Mouse (Mus musculus): ENCODE data around the gene Hemgn. TPM values are rescaled to one million over a fixed set of nuclear protein-coding genes. Genes with fewer than 3 reads are reported as not detected.
A peak's percentile ranks its signal among the peaks of the same experiment; 100 is the strongest.

Hemgn gene
- under 1 TPM; 0.15 TPM for total RNA-seq (2021)
- long read RNA-seq, experiment 1, partial matches to known transcripts: 0 of 1 reads
- long read RNA-seq, experiment 1, other reads (novel, unspliced or antisense): 1 of 1 reads
- long read RNA-seq, experiment 2, partial matches to known transcripts: 0 of 1 reads
- long read RNA-seq, experiment 2, other reads (novel, unspliced or antisense): 1 of 1 reads

DNA sequence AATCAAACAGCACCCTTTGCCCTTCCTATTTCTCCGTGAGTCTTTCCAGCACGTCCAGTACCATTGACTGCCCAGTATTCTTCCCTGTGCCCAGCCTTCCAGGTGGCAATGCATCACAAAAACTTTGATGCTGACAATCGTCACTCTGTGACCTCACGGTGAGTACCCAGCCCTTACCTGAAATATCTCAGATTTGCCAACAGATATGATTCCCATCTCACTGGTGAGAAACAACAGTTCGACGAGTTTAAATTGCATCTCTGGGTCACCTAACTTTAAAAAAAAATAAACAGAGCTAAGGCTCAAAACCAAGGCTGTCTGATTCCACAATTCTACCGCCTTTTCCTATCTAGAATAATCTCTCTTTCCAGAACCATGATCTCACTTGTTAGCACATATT lies at the start of gene Hemgn:
Hemgn (minus strand) TSS at position 101 of the 400 bp plus-strand sequence.
- DNase-seq: no peak

DNA sequence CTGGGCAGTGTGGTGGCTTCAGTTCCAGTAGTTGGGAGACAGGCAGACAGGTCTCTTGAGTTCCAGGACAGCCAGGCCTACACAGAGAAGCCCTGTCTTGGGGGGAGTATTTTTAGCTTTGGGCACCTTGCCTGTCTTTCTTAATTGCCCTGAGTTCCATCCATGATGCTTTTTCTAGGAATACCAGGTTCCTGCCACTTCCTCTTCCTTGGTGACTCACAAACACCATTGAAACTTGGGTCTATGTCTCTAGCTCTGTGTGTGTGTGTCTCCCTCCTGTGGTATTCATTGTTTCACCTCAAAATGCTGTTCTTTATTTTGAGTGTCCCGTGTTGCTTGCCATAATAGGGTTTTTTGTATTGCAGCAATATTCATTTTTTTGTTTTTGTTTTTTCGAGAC lies 45.1 kb upstream of the Hemgn start:
- no peak for DNase-seq

GRCm38 (mm10) chr4:46457186-46457585 lies 43.9 kb upstream of the Hemgn start:
- no peak for DNase-seq

DNA sequence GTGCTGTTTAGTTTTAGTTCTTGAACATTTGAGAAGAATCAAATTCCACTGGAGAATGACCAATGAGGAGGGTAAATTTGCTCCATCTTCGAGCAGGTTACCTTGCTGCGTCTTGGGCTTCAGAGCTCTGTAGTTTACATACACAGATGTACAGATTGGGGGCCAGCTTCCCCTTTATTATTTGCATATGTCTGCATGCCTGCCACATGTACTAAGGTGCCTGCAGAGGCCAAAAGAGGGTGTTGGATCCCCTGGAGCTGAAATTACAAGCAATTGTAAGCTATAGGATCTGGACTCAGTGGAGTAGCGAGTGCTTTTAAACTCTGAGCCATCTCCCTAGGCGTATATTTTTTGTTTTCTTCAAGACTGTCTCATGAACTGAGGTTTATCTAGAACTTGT lies 43.5 kb upstream of the Hemgn start:
- DNase-seq: no peak

DNA sequence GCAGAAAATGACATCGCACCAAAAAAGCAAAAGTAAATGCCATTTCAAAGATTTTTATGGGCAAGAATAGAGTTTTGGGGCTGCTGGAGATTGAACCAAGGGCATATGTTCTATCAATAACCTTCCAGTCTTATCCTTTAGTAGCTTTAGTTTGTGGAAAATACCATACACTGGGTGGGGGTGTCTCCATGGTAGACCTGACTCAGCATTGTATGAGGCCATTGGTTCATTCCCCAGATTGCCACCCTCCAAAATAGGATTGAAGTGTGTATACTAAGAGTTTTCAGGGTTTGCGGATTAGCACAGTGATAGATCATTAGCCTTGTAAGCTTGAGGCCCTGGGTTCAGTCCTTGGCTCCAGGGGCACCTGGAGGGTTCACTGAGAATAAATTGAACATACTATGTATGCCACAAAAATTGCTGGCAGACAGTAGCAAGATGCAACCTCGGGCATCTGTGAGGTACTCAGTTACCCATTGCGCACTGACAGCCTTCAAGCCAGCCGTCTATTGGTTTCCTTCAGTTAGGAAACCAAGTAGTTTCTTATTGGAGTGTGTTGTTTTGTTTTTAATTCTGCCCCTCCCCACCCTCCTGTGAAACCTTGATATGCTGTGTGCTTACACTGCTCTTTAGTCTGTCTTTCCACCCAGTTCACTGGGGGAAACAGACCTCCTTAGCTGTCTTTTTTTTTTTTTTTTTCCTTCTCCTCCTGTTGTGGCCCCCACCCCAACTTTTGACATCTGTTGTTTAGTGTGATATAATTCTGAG lies 41.0 kb upstream of the Hemgn start:
- DNase-seq: no peak

DNA sequence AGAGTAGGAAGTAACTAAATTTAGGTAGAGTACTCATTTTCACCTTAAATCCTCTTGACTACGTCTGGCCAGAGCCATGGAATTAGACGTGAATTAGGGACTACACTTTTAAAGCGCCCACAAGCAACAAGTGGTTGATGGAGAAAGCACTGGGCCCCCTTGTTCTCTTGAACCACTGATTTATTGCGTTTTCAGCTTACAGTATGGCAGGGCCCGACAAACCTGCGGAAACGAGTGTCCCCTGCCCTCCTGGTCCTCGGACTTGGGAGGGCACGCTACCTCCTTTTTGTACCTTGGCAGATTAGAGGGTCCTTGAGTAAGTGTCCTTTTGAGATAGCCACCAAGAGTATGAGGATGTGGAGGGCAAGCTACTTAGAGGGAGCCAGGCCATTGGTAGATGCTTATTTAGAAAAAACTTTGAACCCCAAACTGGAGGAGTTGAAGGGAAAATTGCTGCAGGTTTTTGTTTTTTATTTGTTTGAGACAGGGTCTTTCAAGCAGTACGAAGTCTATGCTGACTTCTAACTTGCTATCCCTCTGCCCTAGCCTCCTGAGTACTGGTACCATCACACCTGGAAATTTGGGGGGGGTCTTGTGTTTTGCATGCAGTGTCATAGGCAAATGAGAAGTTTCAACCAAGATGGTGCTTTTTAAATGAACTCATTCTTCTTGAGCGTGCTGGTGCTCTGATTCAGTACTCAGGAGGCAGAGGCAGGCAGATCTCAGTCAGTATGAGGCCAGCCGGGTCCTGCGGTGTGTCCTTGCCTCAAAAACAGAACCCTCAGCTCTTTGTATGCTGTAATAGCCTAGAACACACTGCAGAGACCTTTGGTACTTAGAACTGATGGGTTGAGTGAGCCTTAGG lies 39.8 kb upstream of the Hemgn start:
- DNase-seq: no peak

GRCm38 (mm10) chr4:46452481-46452850 lies 39.2 kb upstream of the Hemgn start:
- peak; percentile 60 to 63 for DNase-seq

DNA sequence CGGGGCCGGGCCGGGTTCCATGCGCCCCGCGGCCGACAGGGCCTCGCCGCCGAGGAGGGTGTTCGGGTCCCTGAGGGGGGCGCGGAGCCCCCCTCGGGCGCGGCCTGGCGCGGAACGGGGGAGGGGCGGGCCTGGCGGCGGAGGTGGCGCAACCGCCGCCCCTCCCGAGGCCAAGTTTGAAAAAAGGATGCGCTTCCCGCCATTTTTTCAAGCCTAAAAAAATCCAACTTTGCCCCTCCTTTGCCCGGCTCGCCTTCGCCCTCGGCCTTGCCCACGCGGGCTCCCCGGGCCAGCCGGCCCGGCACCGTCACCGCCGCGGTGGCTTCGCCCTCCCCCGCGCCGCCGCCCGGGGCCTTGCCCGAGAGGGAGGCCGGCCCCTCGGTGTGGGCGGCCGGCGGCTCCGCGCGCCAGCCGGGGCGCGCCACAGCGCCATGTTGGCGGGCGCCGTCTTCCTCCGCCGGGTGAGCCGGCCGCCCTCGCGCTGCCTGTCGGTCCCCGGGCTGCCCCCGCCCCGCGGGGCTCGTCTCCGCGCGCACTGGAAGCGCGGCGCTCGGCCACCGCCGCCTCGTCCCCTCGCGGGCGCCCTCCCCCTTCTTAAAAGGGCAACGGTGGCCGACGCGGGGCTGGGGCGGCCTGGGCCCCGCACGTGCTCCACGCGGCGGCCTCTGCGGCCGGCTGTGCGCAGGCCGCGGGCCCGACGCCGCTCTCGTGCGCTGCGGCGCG lies 38.6 kb upstream of the Hemgn start:
- peak; percentile 80 to 83 for DNase-seq

GRCm38 (mm10) chr4:46451240-46451757 lies 38.0 kb upstream of the Hemgn start:
- peak; percentile 85 for DNase-seq

DNA sequence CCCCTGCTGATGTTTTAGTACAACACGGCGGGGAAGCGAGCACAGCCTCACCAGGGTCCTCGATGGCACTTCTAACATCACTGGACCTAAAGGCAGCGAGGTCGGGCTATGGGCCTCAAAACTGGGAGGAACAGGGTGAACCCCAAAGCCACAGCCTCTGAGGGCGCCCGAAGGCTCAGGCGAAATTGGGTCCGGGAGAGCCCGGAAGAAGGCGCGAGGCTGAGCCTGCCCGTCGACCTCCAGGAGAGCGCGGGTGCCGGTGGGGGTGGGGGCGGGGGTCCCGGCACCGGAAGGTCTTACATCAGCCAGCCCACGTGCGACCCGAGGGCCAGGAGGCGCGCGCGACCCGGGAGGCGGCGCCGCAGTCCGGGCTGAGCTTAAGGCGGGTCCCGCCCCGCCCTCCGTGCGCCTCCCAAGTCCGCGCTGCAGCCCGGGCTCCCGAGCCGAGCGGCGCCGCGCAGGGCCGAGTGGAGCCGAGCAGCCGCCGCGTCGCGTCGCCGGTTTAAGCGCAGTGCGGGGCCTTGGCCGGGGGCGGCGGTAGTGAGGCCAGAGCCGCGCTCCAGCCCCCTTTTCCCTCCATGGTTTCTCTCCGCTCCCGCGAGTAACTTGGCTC lies 37.3 kb upstream of the Hemgn start, which contains the start of gene Anp32b:
Anp32b (plus strand) TSS at position 384 of the 613 bp plus-strand sequence.
- peak; percentile 94 for DNase-seq

DNA sequence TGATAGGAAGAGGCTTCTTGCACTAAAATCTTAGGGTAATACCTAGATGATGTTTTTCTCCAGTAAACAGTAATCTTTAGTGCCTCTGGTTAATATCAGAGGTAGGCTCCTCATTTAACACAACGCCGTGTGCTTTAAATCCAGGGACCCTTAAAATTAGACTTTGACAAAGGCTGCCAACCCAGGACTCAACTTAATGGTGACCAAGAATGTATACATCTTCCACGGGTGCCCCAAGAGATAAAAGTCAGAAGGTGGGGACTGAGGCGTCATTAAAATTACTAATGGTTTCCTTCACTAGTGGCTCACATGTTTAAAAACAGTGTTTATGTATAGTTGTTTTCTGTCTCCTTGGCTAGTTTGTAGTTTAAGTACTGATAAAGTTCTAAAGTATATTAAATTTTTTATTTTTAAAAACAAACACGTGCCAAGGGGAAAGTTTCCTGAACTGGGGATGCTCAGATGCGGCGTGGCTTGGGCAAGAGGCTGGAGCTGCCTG lies 36.8 kb upstream of the Hemgn start:
- no peak for DNase-seq

DNA sequence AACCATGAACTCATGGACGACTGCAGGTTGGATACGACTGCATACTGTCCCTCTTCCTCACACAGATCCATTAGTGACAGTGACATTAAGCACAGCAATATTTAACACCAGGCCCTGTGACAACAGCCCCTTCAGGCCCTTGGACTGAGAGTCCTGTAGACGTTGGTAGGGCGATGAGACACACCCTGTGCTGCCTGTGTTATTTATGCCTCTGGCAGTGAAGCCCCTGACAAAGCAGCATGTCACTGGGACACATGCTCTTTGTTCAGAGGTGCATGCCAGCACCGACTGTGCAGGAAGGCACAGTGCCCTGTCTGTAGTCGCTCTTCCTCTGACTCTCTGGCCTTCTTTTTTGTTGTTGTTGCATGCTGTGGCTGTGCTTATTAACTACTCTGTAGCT lies 35.6 kb upstream of the Hemgn start:
- DNase-seq: peak in 1 of 2 experiments; percentile 12

DNA sequence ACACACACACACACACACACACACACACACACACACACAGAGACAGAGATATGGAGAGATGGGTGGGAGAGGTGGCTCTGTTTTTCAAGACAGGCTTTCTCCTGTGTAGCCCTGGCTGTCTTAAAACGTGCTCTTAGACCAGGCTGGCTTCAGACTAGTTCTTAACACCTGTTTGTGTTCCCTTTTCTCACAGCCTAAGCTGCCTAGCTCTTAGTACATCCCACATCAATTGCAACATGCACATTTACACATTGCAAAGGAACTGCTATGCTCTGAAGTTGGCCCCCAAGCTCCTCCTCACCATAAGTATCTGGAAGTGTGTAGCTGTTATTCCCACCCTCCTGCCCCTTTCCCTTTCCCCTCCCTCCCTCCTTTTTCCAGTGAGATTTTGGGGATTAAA lies 34.2 kb upstream of the Hemgn start:
- no peak for DNase-seq

DNA sequence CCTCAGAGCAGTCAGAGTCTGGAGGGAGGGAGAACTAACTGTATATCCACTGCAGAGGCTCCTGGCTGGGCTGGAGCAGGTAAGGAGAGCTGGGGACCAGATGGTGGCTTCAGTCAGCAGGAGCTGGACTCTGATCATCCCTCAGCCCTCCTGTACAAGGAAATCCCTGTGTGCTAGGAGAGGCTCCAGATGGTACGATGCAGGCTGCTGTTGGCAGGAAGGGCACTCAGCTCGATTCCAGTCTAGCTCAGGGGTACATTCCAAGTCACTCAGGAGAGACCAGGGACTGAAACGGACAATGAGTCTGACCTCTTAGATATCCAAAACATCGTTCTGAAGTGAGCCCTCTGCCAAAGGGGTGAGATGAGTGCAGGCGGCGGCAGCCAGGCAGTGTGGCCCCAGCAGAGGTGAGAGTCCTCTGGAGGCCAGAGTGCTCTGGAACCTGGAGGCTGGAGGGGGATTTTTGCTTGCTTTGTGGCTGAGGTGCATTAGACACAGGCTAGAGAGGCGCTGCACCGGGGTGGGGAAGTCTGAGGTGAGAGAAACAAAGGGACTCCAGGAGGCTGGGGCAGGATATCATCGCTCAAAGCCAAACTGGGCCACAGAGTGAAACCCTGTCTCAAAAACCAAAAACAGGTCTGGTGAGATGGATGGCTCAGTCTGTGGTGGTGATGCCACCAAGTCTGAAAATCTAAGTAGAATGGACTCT lies 32.1 kb upstream of the Hemgn start:
- no peak for DNase-seq

GRCm38 (mm10) chr4:46442501-46442900 lies 29.2 kb upstream of the Hemgn start:
- no peak for DNase-seq

DNA sequence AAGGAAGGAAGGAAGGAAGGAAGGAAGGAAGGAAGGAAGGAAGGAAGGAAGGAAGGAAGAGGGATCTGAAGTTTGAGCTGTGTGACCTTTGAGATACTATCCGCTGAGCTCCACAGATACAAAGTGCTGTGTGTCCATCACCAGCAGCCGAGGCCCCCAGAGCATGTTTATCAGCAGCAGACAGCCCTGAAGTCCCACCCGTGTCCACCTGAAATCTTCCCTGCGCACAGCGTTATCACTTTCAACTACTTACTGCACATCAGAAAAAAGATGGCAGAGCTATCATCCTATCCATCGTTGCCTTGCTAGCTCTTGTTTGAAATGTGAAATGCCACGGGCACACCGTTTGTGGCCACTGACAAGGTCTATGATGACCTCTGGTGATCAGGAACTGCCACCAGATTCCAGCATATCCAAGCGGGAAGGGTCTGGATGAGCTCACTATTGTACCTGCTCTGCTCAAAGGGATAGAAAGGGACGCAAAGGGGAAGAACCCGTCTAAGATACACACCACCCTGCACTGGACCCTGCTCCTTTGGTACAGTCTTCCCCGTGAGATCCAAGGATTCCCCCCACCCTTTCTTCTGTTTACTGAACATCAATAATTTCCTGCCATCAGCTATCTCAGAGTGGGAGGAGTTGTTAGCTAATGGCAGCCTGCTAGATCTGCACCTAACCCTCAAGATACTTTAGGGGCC lies 19.2 kb upstream of the Hemgn start:
- no peak for DNase-seq

DNA sequence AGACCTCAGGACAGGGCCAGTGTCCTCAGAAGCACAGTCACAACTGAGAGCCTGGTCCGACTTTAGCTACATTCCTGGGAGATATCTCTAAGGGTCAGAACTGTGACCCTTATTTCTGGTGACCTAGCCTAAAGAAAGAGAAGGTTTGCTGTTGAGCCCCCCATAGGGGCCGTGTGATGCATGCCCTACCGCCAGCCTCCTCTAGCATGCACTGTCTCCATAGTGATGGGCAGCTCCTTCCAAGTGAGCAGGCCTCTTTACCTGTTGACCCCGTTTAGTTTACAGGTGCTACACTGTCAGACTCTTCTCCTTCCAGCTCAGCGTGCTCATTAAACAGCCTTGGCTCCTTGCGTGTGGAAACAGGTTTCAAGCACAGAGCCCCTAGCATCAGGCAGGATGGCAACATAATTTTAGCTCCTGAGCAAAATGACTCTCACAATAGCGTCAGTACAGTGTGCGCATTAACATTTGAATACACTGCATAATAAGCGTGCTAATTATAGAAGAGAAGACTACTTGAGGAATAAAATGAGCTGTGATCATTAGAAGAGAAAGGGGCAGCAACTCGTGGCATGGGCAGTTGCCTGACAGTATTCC lies 15.7 kb upstream of the Hemgn start:
- DNase-seq: no peak

DNA sequence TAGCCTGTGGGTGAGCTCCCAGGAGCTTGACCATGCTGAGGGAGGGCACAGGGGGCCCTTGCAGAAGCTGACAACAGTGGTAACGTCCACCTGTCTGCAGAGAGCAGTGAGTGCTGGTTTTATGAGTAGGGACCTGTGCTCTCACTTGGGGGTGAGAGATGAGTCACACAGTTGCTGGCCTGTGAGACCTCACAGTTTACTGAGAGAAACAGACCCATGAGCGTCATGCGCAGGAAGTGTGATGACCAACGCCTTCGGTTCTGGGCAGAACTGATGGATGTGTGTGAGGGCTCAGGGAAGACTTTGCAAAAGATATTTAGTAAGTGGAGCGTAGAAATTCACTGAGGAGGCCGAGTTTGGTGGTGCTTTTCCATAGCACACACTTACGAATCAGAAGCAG lies 9.3 kb upstream of the Hemgn start:
- no peak for DNase-seq

DNA sequence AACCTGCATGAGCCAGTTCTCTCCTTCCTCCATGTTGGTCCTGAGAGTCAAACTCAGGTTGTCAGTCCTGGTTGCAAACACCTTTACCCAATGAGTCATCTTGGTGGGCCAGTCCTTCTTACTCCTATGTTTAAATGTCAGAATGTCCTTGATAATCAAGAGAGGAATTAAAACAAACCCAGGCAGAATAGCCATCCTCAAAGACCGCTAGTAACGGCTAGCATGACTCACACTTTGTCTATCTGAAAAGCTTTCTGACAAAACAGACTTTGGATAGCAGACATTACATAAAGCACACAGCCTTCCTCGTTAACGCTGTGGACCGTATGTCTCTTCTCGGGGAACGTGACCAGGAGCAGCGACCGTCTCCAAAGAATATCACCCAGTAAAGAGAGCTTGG lies 5.5 kb upstream of the Hemgn start:
- DNase-seq: no peak

DNA sequence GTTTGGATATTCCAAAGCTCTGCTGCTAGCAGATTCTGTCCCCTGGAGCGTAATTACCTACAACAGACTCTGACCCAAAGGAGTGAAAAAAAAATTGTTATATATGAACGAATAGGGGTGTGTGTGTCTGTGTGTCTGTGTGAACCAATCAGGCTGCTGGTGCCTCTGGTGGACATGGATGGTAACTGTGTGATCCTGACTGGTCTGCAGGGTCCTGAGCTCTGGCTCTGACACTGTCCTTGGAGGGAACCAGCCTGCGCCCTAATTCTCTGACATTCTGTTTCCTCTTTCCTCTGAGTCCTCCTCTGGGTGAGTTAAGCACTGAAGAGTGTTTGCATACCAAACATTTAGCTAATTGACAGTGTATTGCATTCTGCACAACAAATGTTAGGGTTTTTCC lies 4.2 kb upstream of the Hemgn start:
- DNase-seq: peak in 1 of 2 experiments; percentile 5
